Mouse (Mus musculus): ENCODE data around the gene Egln1. TPM values are rescaled to one million over a fixed set of nuclear protein-coding genes. Genes with fewer than 3 reads are reported as not detected.

Gene Egln1
- polyA plus RNA-seq, 1 experiment from 2014 or later: 11.0 TPM

- Histone ChIP-seq H3K9me3 (ENCODE audit: control insufficient read depth, low read length) (no peaks in the 10 kb centered on the region), H3K27ac (ENCODE audit: low read length) (peak overlapping the region; percentile 93), H3K9ac (ENCODE audit: low read depth, low read length) (peak overlapping the region; percentile 87), H3K4me2 (ENCODE audit: low read depth, low read length) (peak overlapping the region; percentile 61), H3K27me3 (replicated peaks; ENCODE audit: control insufficient read depth, insufficient read depth, low read length) (no peaks in the 10 kb centered on the region), H3K4me1 (ENCODE audit: control insufficient read depth, insufficient read depth, low read length) (peaks cover 32% of the 10 kb centered on the region), H3K36me3 (ENCODE audit: control insufficient read depth, insufficient read depth, low read length) (no peaks in the 10 kb centered on the region), H3K4me3 (ENCODE audit: low read length) (peak overlapping the region; percentile 92)
- 11% methylated on average over 10 of the region's 10 CpGs for whole genome bisulfite sequencing
- no peak for ATAC-seq
Measured at GRCm38 (mm10) chr8:124950069-124950456, 939 bp upstream of the Egln1 start.

- no peaks in the 10 kb centered on the region for H3K36me3 ChIP-seq (ENCODE audit: control insufficient read depth, insufficient read depth, low read length)
- H3K4me2 ChIP-seq (ENCODE audit: low read depth, low read length): peak overlapping the region; percentile 88
- peak overlapping the region; percentile 98 for H3K27ac ChIP-seq (ENCODE audit: low read length)
- H3K9ac ChIP-seq (ENCODE audit: low read depth, low read length): peak overlapping the region; percentile 87
- peaks cover 35% of the 10 kb centered on the region for H3K4me1 ChIP-seq (ENCODE audit: control insufficient read depth, insufficient read depth, low read length)
- no peaks in the 10 kb centered on the region for H3K9me3 ChIP-seq (ENCODE audit: control insufficient read depth, low read length)
- peak; percentile 27 for ATAC-seq
- no peaks in the 10 kb centered on the region for H3K27me3 ChIP-seq (replicated peaks; ENCODE audit: control insufficient read depth, insufficient read depth, low read length)
- peak overlapping the region; percentile 92 for H3K4me3 ChIP-seq (ENCODE audit: low read length)
- WGBS: under 1% methylated on average over 40 of the region's 62 CpGs
Measured at GRCm38 (mm10) chr8:124948733-124949111, 402 bp downstream of the Egln1 start.

GRCm38 (mm10) chr8:124947865-124948732 lies 1.0 kb downstream of the Egln1 start:
- peak overlapping the region; percentile 87 for H3K9ac ChIP-seq (ENCODE audit: low read depth, low read length)
- peak; percentile 7 for ATAC-seq
- no peaks in the 10 kb centered on the region for H3K27me3 ChIP-seq (replicated peaks; ENCODE audit: control insufficient read depth, insufficient read depth, low read length)
- peak overlapping the region; percentile 92 for H3K4me3 ChIP-seq (ENCODE audit: low read length)
- H3K4me1 ChIP-seq (ENCODE audit: control insufficient read depth, insufficient read depth, low read length): peaks cover 35% of the 10 kb centered on the region
- H3K36me3 ChIP-seq (ENCODE audit: control insufficient read depth, insufficient read depth, low read length): no peaks in the 10 kb centered on the region
- H3K9me3 ChIP-seq (ENCODE audit: control insufficient read depth, low read length): no peaks in the 10 kb centered on the region
- H3K4me2 ChIP-seq (ENCODE audit: low read depth, low read length): peak overlapping the region; percentile 88
- under 1% methylated on average over 52 of the region's 67 CpGs for WGBS
- H3K27ac ChIP-seq (ENCODE audit: low read length): peak overlapping the region; percentile 98

GRCm38 (mm10) chr8:124944406-124944805 lies 4.7 kb downstream of the Egln1 start:
- H3K27me3 ChIP-seq (replicated peaks; ENCODE audit: control insufficient read depth, insufficient read depth, low read length): no peaks in the 10 kb centered on the region
- WGBS: 67% methylated on average over 7 of the region's 7 CpGs

GRCm38 (mm10) chr8:124943801-124944200 lies 5.3 kb downstream of the Egln1 start:
- Histone ChIP-seq H3K27me3 (replicated peaks; ENCODE audit: control insufficient read depth, insufficient read depth, low read length) (no peaks in the 10 kb centered on the region), H3K9me3 (ENCODE audit: control insufficient read depth, low read length) (no peaks in the 10 kb centered on the region), H3K4me3 (ENCODE audit: low read length) (no peak overlapping the region), H3K27ac (ENCODE audit: low read length) (no peak overlapping the region), H3K9ac (ENCODE audit: low read depth, low read length) (no peak overlapping the region), H3K4me1 (ENCODE audit: control insufficient read depth, insufficient read depth, low read length) (peaks cover 21% of the 10 kb centered on the region), H3K36me3 (ENCODE audit: control insufficient read depth, insufficient read depth, low read length) (0 out of 2 replicates have a peak, but pooled peaks cover 4% of the 10 kb centered on the region), H3K4me2 (ENCODE audit: low read depth, low read length) (no peak overlapping the region)
- no peak for ATAC-seq
- WGBS: 91% methylated on average over 6 of the region's 6 CpGs

More at GRCm38 (mm10) chr8:124944406-124944805, 4.7 kb downstream of the Egln1 start:
- no peak overlapping the region for H3K27ac ChIP-seq (ENCODE audit: low read length)
- no peak overlapping the region for H3K4me2 ChIP-seq (ENCODE audit: low read depth, low read length)
- no peak overlapping the region for H3K4me3 ChIP-seq (ENCODE audit: low read length)
- no peak for ATAC-seq
- H3K36me3 ChIP-seq (ENCODE audit: control insufficient read depth, insufficient read depth, low read length): 0 out of 2 replicates have a peak, but pooled peaks cover 4% of the 10 kb centered on the region
- no peaks in the 10 kb centered on the region for H3K9me3 ChIP-seq (ENCODE audit: control insufficient read depth, low read length)
- H3K9ac ChIP-seq (ENCODE audit: low read depth, low read length): no peak overlapping the region
- H3K4me1 ChIP-seq (ENCODE audit: control insufficient read depth, insufficient read depth, low read length): peaks cover 21% of the 10 kb centered on the region

- ATAC-seq: no peak
- Histone ChIP-seq H3K4me3 (ENCODE audit: low read length) (no peak overlapping the region), H3K9me3 (ENCODE audit: control insufficient read depth, low read length) (no peaks in the 10 kb centered on the region), H3K4me1 (ENCODE audit: control insufficient read depth, insufficient read depth, low read length) (no peaks in the 10 kb centered on the region), H3K27me3 (replicated peaks; ENCODE audit: control insufficient read depth, insufficient read depth, low read length) (no peaks in the 10 kb centered on the region), H3K36me3 (ENCODE audit: control insufficient read depth, insufficient read depth, low read length) (peaks cover 12% of the 10 kb centered on the region; the same call in 1 of the 2 replicates), H3K27ac (ENCODE audit: low read length) (no peak overlapping the region), H3K9ac (ENCODE audit: low read depth, low read length) (no peak overlapping the region), H3K4me2 (ENCODE audit: low read depth, low read length) (no peak overlapping the region)
- WGBS: 96% methylated on average over 4 of the region's 4 CpGs
Measured at GRCm38 (mm10) chr8:124937293-124937692, 11.8 kb downstream of the Egln1 start.

GRCm38 (mm10) chr8:124936699-124937098 lies 12.4 kb downstream of the Egln1 start:
- Histone ChIP-seq H3K27me3 (replicated peaks; ENCODE audit: control insufficient read depth, insufficient read depth, low read length) (no peaks in the 10 kb centered on the region), H3K9me3 (ENCODE audit: control insufficient read depth, low read length) (no peaks in the 10 kb centered on the region), H3K4me3 (ENCODE audit: low read length) (no peak overlapping the region), H3K4me2 (ENCODE audit: low read depth, low read length) (no peak overlapping the region), H3K27ac (ENCODE audit: low read length) (no peak overlapping the region), H3K36me3 (ENCODE audit: control insufficient read depth, insufficient read depth, low read length) (peaks cover 12% of the 10 kb centered on the region; the same call in 1 of the 2 replicates), H3K9ac (ENCODE audit: low read depth, low read length) (no peak overlapping the region), H3K4me1 (ENCODE audit: control insufficient read depth, insufficient read depth, low read length) (no peaks in the 10 kb centered on the region)
- 94% methylated on average over 10 of the region's 10 CpGs for WGBS
- ATAC-seq: no peak

- H3K9me3 ChIP-seq (ENCODE audit: control insufficient read depth, low read length): no peaks in the 10 kb centered on the region
- no peak overlapping the region for H3K4me3 ChIP-seq (ENCODE audit: low read length)
- no peak overlapping the region for H3K9ac ChIP-seq (ENCODE audit: low read depth, low read length)
- ATAC-seq: no peak
- 84% methylated on average over 5 of the region's 5 CpGs for WGBS
- no peaks in the 10 kb centered on the region for H3K4me1 ChIP-seq (ENCODE audit: control insufficient read depth, insufficient read depth, low read length)
- no peak overlapping the region for H3K4me2 ChIP-seq (ENCODE audit: low read depth, low read length)
- H3K27ac ChIP-seq (ENCODE audit: low read length): no peak overlapping the region
- H3K27me3 ChIP-seq (replicated peaks; ENCODE audit: control insufficient read depth, insufficient read depth, low read length): no peaks in the 10 kb centered on the region
- H3K36me3 ChIP-seq (ENCODE audit: control insufficient read depth, insufficient read depth, low read length): peaks cover 9% of the 10 kb centered on the region; the same call in 1 of the 2 replicates
Measured at GRCm38 (mm10) chr8:124935116-124935515, 14.0 kb downstream of the Egln1 start.

- no peaks in the 10 kb centered on the region; the same call in 1 of the 2 replicates for H3K4me1 ChIP-seq (ENCODE audit: control insufficient read depth, insufficient read depth, low read length)
- H3K9ac ChIP-seq (ENCODE audit: low read depth, low read length): no peak overlapping the region
- WGBS: 76% methylated on average over 3 of the region's 3 CpGs
- H3K36me3 ChIP-seq (ENCODE audit: control insufficient read depth, insufficient read depth, low read length): peaks cover under 1% of the 10 kb centered on the region; the same call in 1 of the 2 replicates
- H3K4me2 ChIP-seq (ENCODE audit: low read depth, low read length): no peak overlapping the region
- no peak for ATAC-seq
- H3K27ac ChIP-seq (ENCODE audit: low read length): no peak overlapping the region
- no peaks in the 10 kb centered on the region for H3K9me3 ChIP-seq (ENCODE audit: control insufficient read depth, low read length)
- no peak overlapping the region for H3K4me3 ChIP-seq (ENCODE audit: low read length)
- H3K27me3 ChIP-seq (replicated peaks; ENCODE audit: control insufficient read depth, insufficient read depth, low read length): no peaks in the 10 kb centered on the region
Measured at GRCm38 (mm10) chr8:124932435-124932834, 16.7 kb downstream of the Egln1 start.

Data from intestine, embryonic 16.5 days (tissue).